Mouse (Mus musculus) liver, adult 2 months (tissue): Measurements from ENCODE around the gene Cyp2d22. TPM values are rescaled to one million over a fixed set of nuclear protein-coding genes. Genes with fewer than 3 reads are reported as not detected.

Experiments used
- DNase-seq: peaks from one replicate; pipeline ENCODE4 v3.0.0-alpha.2; 2011; ENCODE audit warnings: low read depth, low spot score; ENCODE audit errors: extremely low read depth
- H3K27ac ChIP-seq: fragments of 200-500 bp; replicated peaks from 2 replicates; pipeline ENCODE4 v1.5.1; 2012; ENCODE audit warnings: low read depth, mild to moderate bottlenecking, control low read depth, inconsistent platforms, low read length; ENCODE audit not compliant: insufficient read depth
- H3K27me3 ChIP-seq: fragments of 200-500 bp; 2 replicates; pipeline ENCODE4 v1.6.1; 2012; ENCODE audit warnings: mild to moderate bottlenecking, moderate library complexity, low read length, inconsistent platforms; ENCODE audit not compliant: control insufficient read depth, insufficient read depth
- H3K36me3 ChIP-seq: fragments of 200-500 bp; 2 replicates; pipeline ENCODE4 v1.6.1; 2012; ENCODE audit warnings: low read length, inconsistent platforms; ENCODE audit not compliant: control insufficient read depth, insufficient read depth
- H3K4me1 ChIP-seq: fragments of 200-500 bp; 2 replicates; pipeline ENCODE4 v1.6.1; 2011; ENCODE audit warnings: low read length; ENCODE audit not compliant: control insufficient read depth, insufficient read depth
- H3K4me3 ChIP-seq: fragments of 200-500 bp; 2 replicates; pipeline ENCODE4 v1.5.1; 2011; ENCODE audit warnings: low read depth, mild to moderate bottlenecking, control low read depth, low read length, moderate library complexity; ENCODE audit not compliant: insufficient read depth
- H3K79me2 ChIP-seq: fragments of 200-500 bp; 2 replicates; pipeline ENCODE4 v1.6.1; 2012; ENCODE audit warnings: inconsistent platforms, mild to moderate bottlenecking, low read length, moderate library complexity; ENCODE audit not compliant: control insufficient read depth, insufficient read depth
- H3K9ac ChIP-seq: fragments of 200-500 bp; 2 replicates; pipeline ENCODE4 v1.6.1; 2012; ENCODE audit warnings: low read depth, mild to moderate bottlenecking, control low read depth, inconsistent platforms, low read length
- CTCF ChIP-seq: fragments of 200-500 bp; IDR thresholded peaks from 2 replicates; pipeline ENCODE4 v1.5.1; 2011; ENCODE audit warnings: low read depth, low read length, control low read depth
- POLR2A ChIP-seq: fragments of 200-500 bp; IDR thresholded peaks from 2 replicates; pipeline ENCODE4 v1.6.1; 2011; ENCODE audit warnings: low read length, control low read depth; ENCODE audit not compliant: insufficient read depth; ENCODE audit errors: extremely low read depth
- WGBS: fragments of 180-500 bp; shearing (Covaris S2); methylation state at CpG from one replicate; pipeline ENCODE4 v1.1.7; 2018; 5-methylcytosine and 5-hydroxymethylcytosine counted together
- polyA plus RNA-seq: library from polyadenylated mRNA; depleted of rRNA; stranded (reverse); fragments of >200 nt; gene quantifications from 2 replicates; pipeline ENCODE4 v1.2.3, GENCODE M21; 2012
- total RNA-seq: library from RNA; depleted of rRNA; stranded (reverse); fragments of >200 nt; gene quantifications from 2 replicates; pipeline ENCODE4 v1.2.3, GENCODE M21; 2014

Gene Cyp2d22
- total and polyA plus RNA-seq, 2 experiments = 83.3 to 337 TPM

- peak overlapping the region; percentile 92 for H3K4me3 ChIP-seq
- no peak for TF ChIP-seq CTCF
- TF ChIP-seq POLR2A = no peak
- peaks cover 11% of the 10 kb centered on the region; the same call in 1 of the 2 replicates for H3K79me2 ChIP-seq
- 17% methylated on average over 7 of the region's 7 CpGs for WGBS
- no peaks in the 10 kb centered on the region for H3K27me3 ChIP-seq
- peak overlapping the region; percentile 99 for H3K27ac ChIP-seq
- H3K36me3 ChIP-seq = peaks cover 3% of the 10 kb centered on the region
- H3K4me1 ChIP-seq = peaks cover 28% of the 10 kb centered on the region
- DNase-seq = no peak
- H3K9ac ChIP-seq = peak overlapping the region; percentile 75
Observed at GRCm38 (mm10) chr15:82380714-82381062, 628 bp upstream of the Cyp2d22 start.

GRCm38 (mm10) chr15:82379511-82379870, 569 bp downstream of the Cyp2d22 start:
- peak overlapping the region; percentile 100 for H3K27ac ChIP-seq
- peak overlapping the region; percentile 99 for H3K9ac ChIP-seq
- 6% methylated on average over 7 of the region's 7 CpGs for WGBS

DNA sequence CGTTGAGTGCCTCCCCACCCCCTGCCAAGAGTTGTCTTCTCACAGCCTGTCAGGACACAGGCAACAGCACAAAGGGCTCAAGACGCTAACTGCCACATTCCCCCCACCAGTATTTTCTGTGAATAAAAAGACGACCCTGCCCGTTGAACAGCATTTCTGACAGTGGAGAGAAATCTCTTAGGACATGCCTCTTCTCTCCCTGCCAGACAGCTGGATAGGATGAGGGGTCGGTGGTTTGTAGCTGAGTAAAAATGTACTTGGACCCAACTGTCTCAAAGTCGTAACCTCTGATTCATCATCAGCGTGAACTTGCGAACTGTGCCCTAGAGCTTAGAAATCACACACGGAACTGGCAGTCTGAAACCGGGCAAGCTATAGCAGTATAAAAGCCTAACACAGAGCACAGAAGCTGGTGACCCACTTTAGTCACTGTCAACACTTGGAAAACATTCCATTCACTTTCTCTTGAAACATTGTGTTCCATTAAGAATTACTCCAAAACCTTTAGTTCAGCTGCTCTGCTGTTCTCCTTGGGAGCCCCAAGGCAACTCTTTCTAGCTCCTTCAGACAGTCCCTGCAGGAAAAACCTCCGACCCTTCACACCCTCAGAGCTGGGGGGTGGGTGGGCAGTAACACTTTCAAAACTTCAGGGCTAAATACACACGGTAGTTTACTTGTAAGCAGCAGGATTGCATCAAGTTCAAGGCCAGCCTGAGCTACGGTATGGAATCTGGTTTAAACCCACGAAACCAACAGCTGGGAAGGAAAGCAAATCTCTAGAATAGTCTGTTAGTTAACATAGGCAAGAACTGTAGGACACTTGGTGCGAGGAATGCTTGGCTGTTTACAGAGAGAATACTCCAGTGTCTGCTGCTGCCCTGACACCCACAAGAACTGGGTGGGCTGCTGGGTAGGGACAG, 1.5 kb downstream of the Cyp2d22 start:
- WGBS = 12% methylated on average over 15 of the region's 15 CpGs
- Histone ChIP-seq H3K36me3 (peaks cover 17% of the 10 kb centered on the region), H3K4me3 (peak overlapping the region; percentile 48), H3K4me1 (peaks cover 28% of the 10 kb centered on the region), H3K9ac (peak overlapping the region; percentile 99), H3K27me3 (no peaks in the 10 kb centered on the region), H3K27ac (peak overlapping the region; percentile 100), H3K79me2 (peaks cover 11% of the 10 kb centered on the region; the same call in 1 of the 2 replicates)
- DNase-seq = peak; percentile 94
- no peak for TF ChIP-seq CTCF
- no peak for TF ChIP-seq POLR2A

More at GRCm38 (mm10) chr15:82379511-82379870, 569 bp downstream of the Cyp2d22 start:
- H3K4me3 ChIP-seq = peak overlapping the region; percentile 92
- peak; percentile 98 for DNase-seq
- H3K4me1 ChIP-seq = peaks cover 28% of the 10 kb centered on the region
- TF ChIP-seq CTCF = no peak
- peak; percentile 55; the same call in 1 of the 2 replicates for TF ChIP-seq POLR2A
- peaks cover 11% of the 10 kb centered on the region; the same call in 1 of the 2 replicates for H3K79me2 ChIP-seq
- H3K27me3 ChIP-seq = no peaks in the 10 kb centered on the region
- peaks cover 13% of the 10 kb centered on the region for H3K36me3 ChIP-seq

- H3K9ac ChIP-seq = peak overlapping the region; percentile 99
- no peak for DNase-seq
- TF ChIP-seq POLR2A (no peak), CTCF (no peak)
- H3K27ac ChIP-seq = peak overlapping the region; percentile 100
- H3K4me1 ChIP-seq = peaks cover 25% of the 10 kb centered on the region
- H3K36me3 ChIP-seq = peaks cover 19% of the 10 kb centered on the region
- peaks cover 11% of the 10 kb centered on the region; the same call in 1 of the 2 replicates for H3K79me2 ChIP-seq
- 31% methylated on average over 5 of the region's 5 CpGs for WGBS
- H3K4me3 ChIP-seq = peak overlapping the region; percentile 48
- H3K27me3 ChIP-seq = no peaks in the 10 kb centered on the region
Observed at GRCm38 (mm10) chr15:82377701-82378100, 2.4 kb downstream of the Cyp2d22 start.

DNA sequence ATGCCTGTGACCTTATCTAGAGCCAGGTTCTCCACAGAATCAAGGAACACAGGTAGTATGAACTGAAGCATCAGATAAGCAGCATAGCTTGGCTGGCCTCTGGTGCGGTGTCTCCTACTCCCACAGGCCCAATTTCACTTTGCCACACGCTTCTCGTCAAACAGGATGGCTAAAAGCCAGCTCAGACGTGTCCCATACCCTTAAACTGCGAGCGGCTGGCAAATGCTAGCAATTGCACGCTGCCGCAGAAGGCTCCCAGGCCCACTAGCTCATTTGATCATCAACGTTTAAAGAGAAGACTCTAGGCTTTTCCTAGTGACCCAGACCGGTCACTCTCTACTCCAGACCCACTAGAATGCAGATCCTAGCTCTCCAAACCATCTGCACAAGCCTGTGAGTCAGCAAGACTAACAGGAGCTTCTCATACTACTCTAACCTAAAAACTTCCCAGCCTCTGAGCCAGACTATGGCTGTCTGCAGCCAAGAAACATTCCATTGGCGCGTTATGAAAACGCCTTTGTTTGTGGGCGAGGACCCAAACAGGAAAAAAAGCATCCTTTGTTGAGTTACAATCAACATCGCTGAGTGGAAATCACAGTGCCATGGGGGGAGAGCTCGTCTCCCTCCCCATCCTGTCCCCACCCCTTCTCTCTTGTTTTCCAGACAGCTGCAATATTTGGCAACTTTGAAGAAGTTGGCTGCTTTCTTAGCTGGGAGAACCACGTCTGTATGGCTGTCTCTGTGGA, 3.5 kb downstream of the Cyp2d22 start:
- Histone ChIP-seq H3K79me2 (peaks cover 11% of the 10 kb centered on the region; the same call in 1 of the 2 replicates), H3K36me3 (peaks cover 23% of the 10 kb centered on the region), H3K27ac (peak overlapping the region; percentile 62), H3K4me1 (peaks cover 24% of the 10 kb centered on the region), H3K4me3 (peak overlapping the region; percentile 6; the same call in 1 of the 2 replicates), H3K9ac (peak overlapping the region; percentile 55), H3K27me3 (no peaks in the 10 kb centered on the region)
- peak; percentile 55 for DNase-seq
- TF ChIP-seq POLR2A (no peak), CTCF (no peak)
- 32% methylated on average over 17 of the region's 17 CpGs for whole genome bisulfite sequencing
